Mouse (Mus musculus): Measurements from ENCODE around the gene Mrpl23.

GRCm38 (mm10) chr7:142550935-142551373 is 18.5 kb downstream of the Mrpl23 start:
- TF ChIP-seq POLR2A (IDR thresholded peaks at IDR 0.05; ENCODE audit: control insufficient read depth, low read depth, low read length) (no peak), CTCF (IDR thresholded peaks at IDR 0.05; ENCODE audit: control insufficient read depth, insufficient read depth, insufficient replicate concordance, low read depth, low read length) (no peak)
